Mouse (Mus musculus) retina, postnatal 7 days (tissue): Measurements from ENCODE around the gene Slc38a1.

Experiments used
- DNase-seq: peaks from one replicate; pipeline ENCODE4 v3.0.0-alpha.2; 2012; ENCODE audit warnings: low read depth, low spot score

The Slc38a1 gene

DNA sequence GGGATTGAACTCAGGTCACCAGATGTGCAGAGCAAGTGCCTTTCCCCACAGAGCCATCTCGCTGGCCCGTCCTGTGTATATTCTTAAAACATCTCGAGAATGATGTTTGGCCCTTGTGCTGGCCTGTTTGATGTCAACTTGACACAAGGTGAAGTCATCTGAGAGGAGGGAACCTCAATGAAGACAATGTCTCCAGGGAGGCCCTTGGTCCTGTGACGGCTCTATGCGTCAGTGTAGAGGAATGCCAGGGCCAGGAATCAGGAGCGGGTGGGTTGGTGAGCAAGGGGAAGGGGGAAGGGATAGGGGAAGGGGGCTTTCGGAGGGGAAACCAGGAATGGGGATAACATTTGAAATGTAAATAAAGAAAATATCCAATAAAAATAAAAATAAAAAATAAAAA lies 25.2 kb downstream of the Slc38a1 start:
- no peak for DNase-seq

DNA sequence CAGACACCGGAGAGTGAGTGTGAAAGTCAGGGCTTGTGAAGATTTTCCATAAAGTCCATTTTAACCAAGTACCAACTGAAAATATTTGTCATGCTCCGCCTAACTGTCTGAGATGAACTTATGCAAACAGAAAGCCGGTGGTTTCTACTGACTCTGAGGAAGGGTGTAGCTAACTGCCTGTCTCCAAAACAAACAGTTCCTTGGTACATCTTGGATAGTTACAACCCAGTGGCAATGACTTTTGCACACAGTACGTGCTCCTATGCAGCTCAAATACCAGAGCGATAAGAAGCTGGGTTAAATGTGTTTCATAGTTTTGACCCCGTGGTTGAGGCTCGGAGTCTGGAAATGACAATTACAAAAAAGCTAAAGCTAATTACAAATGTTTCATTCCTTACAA lies 34.0 kb downstream of the Slc38a1 start:
- no peak for DNase-seq

DNA sequence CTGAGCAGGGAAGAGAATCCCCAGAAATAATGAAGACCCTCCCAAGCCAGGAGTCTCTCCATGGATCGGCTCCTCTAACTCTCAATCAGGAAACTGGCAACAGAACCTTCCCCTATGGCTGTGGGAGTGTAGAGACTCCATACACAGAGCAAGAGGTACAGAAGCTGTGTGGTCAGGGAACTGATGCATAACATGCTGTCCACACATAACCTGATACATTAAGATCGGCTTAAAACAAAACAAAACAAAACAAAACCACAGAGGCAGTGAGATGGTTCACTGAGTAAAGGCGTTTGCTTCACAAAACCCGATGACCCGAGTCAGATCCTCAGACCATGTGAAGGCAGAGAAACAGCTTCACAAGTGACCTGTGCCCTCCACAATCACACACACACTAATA lies 35.3 kb downstream of the Slc38a1 start:
- DNase-seq: no peak

DNA sequence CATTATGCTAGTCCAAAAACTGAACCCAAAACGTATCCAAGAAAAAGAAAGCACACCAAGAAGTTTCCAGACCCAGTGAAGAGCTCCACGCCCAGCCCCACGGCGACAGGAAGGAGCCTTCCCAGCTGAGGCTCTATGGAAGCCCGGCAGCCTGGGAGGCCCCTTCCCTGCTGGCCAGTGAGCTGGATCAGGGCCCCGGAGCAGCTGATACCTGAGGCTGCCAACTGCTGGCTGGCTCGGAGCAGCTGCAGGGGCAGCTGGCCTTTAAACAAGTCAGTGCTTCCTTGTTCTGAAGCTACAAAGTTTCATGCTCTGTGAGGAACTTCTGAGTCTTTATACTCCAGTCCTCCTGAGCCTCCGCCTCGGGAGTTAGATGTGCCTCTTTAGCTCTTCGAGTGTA lies 38.4 kb downstream of the Slc38a1 start:
- DNase-seq: no peak

DNA sequence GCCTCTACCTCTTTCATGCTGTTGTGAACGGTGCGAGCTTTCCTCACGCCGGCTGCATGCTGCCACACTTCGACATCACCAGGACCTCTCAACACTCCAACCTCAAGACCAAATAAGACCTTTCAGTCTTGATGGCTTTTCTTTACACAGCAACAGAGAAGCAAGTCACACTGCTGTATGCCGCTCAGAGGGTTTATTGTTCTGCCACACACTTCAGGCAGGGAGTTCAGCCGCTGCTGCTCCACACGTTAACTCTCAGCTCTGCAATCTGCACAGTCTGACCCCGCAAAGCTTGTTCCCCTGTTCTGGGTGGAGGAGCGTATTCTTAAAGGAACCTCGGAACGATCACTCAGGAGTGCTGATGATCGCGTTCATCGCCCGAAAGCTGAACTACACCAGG lies 40.7 kb downstream of the Slc38a1 start:
- DNase-seq: no peak

DNA sequence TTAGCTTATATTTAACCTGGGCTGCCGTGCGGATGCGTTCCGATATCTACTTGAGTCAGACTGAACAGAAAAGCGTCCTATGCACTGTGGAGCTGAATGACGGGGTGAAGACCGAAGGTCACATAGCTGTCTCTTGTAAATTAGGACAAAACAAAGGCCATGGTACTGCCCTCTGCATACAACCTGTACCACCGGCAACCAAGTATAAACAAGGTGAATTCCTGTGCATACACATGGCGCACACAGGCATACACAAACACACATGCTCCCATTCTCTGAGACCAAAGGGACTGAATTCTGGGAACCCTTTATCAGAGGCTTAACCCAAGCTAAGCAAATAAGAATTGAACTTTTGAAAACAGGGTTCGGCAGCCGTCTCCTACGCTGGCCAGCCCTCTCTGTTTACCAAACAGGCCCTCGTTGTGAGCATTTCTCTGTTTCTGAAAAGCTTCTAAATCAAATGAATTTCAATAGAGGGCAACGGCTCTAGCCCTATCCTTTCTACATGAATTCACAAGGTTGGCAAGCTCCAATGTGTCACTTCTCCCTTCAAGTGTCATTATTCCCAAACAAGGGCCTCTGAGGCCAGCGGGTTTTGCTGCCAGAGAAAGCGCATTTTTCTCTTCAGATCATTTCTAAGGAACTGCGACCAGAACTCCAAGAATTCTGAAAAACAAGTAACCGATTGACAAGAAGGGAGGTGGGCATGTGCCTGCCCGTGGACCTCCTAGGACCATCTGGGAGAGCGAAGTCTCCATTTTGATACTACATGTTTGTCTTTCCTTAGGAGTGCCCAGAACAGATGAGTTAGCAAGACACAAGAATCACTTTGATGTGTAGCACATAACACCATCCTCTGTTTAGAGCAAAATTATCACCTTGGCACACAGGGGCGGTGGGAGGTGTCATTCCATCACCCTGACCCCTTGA lies 42.6 kb downstream of the Slc38a1 start:
- DNase-seq: no peak

DNA sequence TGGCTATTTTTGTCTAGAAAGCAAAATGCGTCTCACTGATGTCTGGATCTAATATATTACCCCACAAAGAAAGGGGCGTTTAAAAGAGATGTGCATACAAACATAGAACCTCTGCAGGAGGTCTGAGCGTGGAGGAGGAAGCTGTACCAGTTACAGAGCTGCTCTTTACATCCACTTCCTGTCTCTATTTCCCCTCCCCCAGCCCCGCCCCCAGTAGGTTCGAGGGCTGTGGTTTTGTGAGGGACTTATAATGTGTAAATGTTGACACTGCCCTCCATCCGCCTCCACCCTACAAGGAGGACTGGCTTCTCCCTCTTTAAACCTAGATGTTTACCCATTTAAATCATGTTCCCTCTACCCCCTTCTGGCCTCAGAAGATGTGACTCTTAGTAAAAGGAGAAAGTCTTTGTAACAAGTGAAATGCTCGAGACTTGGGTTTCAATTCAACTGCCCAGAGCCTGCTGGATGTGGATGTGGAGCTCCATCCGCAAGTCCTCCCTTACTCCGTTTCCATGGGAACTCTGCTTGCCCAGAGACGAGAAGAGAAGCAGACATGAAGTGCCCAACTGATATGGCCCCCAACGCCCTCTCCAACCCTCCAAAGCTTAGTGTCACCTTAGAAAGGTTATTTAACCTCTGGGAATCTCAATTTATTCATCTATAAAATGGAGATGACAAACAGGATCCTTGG lies 43.7 kb downstream of the Slc38a1 start:
- no peak for DNase-seq

DNA sequence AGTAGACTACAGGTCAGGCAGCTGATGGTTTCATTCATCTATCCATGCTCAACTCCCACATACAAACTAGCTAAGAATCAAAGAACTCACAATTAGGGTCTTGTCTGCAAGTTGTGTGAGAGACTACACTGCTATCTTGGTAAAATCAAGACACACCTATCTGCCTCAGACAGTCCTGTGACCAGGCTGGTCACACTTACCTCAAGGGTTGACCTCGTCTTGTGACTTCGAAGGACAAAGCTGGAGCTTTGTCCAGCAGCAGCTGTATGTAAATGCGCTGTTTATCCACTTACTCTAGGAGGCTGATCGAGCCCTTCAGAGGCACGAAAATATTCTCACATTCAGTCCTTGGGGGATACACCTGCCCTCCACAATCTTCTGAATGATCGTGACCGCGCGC lies 45.6 kb downstream of the Slc38a1 start:
- no peak for DNase-seq

DNA sequence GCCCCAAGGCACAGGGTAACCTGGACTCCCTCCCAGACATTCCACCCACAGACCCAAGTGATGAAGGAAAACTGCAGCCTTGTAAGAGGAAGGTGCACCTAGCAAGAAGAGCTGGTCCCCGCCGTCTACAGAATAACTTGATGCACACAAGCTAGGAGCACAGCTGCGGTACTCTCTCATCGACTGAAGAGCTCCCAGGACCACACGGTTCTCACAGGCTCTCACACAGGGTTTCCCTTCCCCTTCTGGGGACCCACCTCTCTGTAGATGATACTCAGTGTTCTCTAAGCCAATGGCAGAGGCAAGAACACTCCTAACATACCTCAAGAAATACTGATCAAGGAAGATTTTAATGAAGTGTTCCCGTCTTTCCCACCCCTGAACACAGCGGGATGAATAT lies 48.4 kb downstream of the Slc38a1 start:
- DNase-seq: no peak

DNA sequence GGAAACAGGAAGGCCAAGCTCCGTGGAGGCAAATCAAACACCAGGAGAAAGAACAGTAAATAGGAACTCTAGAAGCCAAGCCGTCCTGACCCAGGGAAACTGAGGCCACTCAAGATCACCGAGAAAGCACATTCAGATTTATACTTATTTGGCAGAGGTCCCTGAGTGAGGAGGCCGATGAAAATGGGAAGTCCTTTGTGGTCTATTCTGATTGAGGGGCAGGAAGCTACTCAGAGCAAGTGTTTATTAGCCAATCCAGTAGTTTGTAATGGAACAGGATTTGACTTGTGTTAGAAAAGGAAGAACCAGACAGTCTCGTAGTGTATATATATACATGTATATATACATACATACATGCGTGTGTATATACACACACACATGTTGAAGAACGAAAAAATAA lies 48.8 kb downstream of the Slc38a1 start:
- DNase-seq: no peak

DNA sequence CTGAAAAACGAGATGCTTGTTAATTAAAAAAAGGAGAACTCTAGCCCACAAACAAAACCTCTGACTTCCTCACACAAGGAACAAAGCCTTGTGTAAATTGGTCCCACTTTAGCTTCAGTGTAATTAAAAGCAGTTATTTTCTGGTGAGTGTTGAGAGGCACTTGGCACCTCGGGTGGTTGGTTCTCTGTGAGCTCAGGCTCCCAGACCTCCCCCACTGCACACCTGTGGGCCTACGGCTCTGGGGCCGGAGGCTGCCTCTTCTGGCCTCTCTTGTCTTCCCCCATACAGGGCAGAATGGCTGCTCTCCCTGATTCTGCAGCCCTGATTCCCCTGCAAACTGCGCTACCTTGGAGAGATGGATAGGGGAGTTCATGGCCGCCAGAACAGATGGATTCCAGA lies 49.3 kb downstream of the Slc38a1 start:
- no peak for DNase-seq

DNA sequence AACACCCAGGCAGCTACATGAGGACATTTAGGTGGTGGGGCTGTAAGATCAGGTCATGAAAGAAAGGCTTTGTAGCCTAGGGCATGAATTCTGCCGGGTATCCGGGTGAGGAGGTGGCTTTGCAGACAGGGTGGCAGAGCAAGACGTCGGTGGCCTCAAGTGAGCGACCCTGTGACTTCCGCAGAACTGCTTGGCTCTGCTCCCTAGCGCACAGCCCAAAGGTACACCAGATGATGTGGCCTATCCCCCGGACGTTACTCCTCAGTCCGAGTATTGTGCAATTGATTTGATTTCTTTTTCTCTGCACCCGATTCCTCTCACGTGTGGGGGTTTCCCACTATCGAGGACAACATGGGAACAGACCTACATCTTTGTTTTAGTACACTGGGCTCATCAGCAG lies 49.7 kb downstream of the Slc38a1 start:
- no peak for DNase-seq

DNA sequence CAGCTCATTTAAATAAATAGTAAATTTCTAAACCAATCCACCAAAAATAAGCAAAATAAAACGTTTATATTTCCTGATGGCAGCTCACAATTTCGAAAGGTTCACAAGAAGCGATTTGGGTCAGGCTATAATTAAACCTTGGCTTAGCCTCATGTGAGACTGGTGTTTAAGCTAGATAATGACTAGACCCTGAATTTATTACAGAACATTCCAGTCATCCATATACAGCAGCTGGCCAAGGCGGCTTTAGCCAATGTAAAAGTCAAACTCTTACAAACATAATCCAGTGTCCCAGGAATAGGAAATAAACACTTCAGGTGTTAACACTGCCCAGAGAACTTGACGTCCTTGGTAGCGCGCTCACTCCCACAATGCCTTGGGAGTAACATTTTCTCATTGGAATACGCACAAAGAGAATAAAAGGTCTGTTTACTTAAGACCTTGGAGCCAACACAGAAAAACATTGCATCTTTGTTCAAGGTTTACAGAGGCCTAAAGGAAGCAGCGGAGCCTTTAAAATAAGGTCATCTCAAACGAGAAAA lies 50.8 kb downstream of the Slc38a1 start:
- no peak for DNase-seq

DNA sequence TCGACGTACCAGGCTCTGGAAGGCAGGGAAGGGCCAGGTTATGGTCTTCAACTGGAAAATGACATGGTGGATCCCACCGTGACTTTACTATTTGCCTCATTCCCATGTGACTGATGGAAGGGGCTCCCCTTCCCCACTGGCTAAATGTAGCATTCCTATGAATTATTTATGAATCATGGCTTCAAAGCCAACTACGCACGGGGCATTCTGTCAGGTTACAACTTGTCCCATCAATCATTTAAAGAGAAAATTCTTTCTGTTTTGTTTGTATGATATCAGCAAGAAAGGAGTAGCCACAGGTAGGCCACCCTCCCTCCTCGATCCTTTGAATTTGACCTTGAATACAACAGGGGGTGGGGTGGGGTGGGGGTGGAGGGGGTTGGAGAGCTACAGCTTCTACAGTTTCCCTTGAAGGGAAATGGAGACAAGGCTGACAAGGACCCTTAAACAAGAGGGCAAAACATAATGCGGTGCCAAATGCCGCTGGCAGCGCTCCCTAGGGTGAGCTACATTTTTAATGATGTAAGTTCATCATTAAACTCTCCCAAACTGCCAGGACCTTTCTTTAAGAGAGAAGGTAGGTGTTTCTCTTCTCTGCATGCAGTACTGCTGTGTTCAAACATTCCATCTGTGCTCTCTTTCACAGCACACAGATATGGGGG lies 53.6 kb downstream of the Slc38a1 start:
- no peak for DNase-seq

DNA sequence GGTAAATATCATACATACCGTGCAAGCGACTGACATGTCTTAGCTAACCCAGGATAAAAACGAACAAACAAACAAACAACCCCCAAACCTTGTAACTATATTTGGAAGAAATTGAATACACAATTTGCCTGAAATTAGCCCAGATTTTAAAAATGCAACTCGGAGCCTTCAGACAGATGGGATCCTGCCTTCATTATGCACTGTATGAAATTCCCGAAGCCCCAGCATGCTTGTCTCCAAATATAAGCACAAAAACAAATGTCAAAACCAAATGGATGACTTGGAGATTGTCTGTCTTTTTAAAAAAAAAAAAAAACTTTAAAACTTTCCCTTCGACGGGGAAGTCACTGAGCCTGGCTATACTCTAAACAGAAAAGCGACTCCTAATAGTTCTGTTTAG lies 54.7 kb downstream of the Slc38a1 start:
- DNase-seq: no peak

DNA sequence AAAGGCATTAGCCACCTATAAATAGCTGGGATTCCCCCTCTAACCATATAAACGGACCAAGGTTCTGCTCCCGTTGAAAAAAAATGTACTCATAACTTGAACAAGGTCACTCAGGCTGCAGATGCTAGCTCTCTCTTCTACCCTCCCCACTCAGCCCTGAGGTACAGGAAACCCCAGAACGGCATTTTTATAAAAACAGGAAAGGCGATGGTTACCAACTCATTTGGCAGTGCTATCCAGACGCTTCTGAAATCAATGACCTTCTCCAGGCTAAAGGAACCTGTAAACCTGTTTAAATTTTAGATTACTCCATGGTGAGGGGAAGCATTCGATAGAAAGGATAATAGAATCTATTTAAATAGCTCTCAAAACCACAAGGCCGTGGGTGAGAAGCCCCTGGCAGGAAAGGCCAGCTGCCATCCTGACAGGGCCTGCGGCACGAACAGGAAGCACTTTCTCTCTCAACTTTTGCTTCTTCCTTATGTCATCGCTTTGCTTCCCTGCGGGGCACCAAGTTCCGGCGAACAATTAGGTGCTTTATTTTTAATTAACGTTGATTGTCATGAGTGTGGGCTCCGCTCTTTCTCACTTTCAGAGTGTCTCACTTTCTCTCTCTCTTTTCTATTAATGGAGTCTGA lies 59.2 kb downstream of the Slc38a1 start:
- DNase-seq: no peak

DNA sequence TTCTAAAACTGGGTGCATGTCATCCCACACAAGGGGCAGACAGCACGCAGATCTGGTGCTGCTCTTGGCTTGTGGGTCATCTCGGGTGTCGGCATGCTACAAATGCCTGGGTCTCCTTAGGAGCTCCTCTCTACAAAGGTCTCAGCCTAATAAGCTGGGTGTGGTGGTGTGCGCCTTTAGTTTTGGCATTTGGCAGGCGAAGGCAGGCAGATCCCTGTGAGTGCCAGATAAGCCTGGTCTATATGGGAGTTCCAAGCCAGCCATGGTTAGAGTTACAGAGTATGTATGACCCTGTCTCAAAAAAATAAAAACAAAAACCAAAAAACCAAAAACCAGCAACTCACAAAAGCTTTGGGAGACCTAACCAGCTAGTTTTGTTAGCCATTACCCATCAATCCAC lies 65.7 kb downstream of the Slc38a1 start:
- no peak for DNase-seq

DNA sequence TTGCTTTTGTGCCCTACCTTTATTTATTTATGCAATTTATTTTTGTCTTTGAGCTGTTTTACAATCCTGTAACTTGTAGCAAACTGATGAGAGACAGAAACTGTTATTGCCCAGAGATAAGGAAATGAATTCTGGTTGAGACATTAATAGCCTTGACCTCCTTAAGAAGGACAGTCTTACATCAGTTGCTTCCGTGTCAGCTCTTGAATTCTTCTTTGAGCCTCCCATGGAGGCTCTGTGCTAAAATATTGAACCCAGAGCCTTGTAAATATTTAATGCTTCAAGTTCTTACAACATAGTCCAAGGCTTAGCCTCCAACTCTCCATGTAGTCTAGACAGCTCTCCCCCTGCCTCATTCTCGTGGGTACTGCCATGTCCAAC lies 73.7 kb downstream of the Slc38a1 start:
- DNase-seq: no peak

DNA sequence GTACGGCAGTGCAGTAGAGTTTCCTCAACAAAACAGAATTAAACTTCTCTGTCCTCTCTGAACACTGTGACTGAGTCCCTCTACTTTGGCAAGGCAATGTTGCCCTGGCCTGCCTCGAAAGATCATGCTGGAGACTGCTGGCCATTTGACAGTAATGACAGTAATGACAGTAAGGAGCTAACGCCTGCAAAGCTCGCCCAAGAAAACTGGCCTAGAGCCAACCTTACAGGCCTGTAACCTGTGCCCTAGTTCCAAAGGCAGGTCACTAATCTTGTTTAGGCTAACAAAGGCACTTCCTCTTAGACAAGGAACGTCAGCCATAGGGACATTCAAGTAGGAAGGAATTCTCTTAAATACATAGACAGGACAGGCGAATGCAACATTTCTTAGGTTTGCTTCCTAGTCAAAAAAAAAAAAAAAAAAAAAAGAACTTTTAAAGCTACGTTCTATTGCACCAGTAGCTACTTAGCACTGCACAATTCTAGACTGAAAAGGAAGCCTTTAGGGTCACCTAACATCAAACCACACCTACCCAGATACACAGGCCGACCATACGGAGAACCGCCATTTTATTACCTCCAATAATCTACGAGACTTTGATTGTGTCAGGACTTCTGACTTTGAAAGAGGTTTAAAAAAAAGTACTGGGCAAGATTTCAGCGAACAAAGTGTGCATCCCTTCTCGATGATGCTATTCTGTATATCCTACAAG lies 74.3 kb downstream of the Slc38a1 start:
- DNase-seq: peak; percentile 41

DNA sequence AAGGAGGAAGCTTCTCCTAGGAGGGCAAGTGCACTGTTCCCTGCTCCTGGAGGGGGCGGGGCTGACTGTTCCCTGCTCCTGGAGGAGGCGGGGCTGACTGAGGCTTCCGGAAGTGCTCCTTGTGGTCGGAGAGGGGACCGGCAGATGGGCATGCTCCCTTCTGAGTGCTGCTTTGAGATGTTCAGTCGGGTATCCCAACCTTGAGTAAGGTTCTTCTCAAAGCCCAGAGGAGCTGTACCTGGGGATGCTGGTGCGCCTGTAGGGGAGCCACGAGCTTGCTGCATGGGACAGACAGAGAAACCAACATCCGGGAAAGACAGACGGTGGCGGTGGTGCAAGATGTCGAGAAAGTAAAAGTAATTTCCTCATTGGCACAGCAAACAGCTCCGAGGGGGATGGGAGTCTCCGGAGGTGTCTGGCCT lies 75.9 kb downstream of the Slc38a1 start:
- DNase-seq: no peak

DNA sequence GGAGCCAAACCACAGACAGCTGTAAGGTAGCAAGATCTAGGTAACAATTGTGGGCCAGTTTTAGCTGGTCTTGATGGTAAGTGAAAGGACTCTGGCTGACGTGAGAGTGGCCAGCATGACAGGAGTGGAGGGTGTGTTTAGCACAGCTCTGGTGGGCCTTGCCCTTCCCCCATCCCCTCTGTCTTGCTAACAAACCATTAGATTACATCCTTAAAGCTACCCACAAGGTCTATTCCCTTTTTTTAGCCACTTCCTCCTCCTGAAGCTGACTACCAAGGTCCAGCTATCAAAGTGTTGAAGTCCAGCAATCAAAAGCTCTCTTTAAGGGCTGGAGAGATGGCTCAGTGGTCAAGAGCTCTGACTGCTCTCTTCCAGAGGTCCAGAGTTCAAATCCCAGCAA lies 78.9 kb downstream of the Slc38a1 start:
- DNase-seq: no peak
